Mouse (Mus musculus): ENCODE data around the gene Ass1. TPM values are rescaled to one million over a fixed set of nuclear protein-coding genes. Genes with fewer than 3 reads are reported as not detected.

The Ass1 gene
- polyA plus RNA-seq, 1 experiment = 212 TPM

DNA sequence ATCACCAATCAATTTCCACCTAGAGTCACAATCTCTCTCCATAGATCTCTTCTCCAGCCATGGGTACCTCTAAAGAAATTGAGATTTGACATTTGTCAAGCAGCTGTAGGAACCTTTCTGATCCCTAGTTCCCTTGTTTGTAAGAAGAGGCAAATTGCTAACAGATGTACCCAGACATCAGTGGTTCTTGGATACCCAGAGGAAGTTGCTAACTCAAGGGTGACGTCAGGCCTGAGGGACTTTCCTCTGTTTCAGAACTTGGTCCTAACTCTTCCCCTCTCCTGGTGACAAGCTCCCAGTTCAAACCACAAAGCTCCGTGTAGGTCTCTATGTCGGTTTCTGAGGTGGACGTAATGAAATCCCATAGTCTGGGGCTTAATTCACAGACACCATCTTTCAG, 24.0 kb upstream of the Ass1 start:
- H3K4me1 ChIP-seq (ENCODE audit: control insufficient read depth, insufficient read depth, low read length) = peaks cover 20% of the 10 kb centered on the region

DNA sequence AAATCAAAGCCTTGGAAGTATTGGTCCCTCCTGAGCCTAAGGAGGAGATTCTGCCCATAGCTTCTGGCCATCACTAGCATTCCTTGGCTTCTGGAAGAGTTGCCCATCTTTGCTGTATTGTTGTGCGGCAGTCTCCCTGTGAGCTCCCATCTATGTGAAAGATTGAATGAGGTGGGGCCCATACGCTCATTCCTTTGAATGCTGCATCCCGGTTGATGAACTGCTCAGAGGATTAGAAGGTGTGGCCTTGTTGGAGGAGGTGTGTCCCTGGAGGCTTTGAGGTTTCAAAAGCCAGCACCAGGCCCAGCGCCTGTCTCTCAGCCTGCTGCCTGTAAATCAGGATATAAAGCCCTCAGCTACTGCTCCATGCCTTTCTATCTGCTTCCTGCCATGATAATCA, 23.6 kb upstream of the Ass1 start:
- no peak overlapping the region for H3K4me3 ChIP-seq (ENCODE audit: insufficient read depth, low read length)
- H3K4me1 ChIP-seq (ENCODE audit: control insufficient read depth, insufficient read depth, low read length) = peaks cover 20% of the 10 kb centered on the region
- H3K27ac ChIP-seq (ENCODE audit: insufficient read depth, low read length) = peak overlapping the region; percentile 44
- TF ChIP-seq POLR2A (IDR thresholded peaks at IDR 0.05; ENCODE audit: low read depth, low read length) (no peak), CTCF (IDR thresholded peaks at IDR 0.05; ENCODE audit: borderline replicate concordance, insufficient read depth, low read length) (no peak)

More for the DNA sequence above, 24.0 kb upstream of the Ass1 start:
- TF ChIP-seq CTCF (IDR thresholded peaks at IDR 0.05; ENCODE audit: borderline replicate concordance, insufficient read depth, low read length) = no peak
- TF ChIP-seq POLR2A (IDR thresholded peaks at IDR 0.05; ENCODE audit: low read depth, low read length) = no peak
- peak overlapping the region; percentile 44 for H3K27ac ChIP-seq (ENCODE audit: insufficient read depth, low read length)
- no peak overlapping the region for H3K4me3 ChIP-seq (ENCODE audit: insufficient read depth, low read length)

DNA sequence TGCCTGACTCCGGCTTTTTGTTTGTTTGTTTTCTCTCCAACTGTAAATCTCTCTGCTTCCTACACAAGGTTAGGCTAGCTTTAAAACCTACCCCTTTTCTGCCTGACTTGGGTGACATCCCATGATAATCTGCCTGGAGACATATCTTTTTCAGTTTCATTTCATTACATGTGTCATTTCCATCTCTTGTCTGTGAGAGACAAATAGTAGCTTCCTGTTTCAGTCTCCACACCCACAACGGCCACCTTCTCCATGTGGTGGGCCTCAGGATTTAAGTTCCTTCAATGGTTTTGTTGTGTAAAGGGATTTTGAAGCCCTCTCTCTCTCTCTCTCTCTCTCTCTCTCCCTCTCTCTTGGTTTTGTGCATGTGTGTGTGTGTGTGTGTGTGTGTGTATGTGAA, 22.5 kb upstream of the Ass1 start:
- H3K4me3 ChIP-seq (ENCODE audit: insufficient read depth, low read length) = no peak overlapping the region
- no peak overlapping the region for H3K27ac ChIP-seq (ENCODE audit: insufficient read depth, low read length)
- peaks cover 18% of the 10 kb centered on the region for H3K4me1 ChIP-seq (ENCODE audit: control insufficient read depth, insufficient read depth, low read length)
- no peak for TF ChIP-seq CTCF (IDR thresholded peaks at IDR 0.05; ENCODE audit: borderline replicate concordance, insufficient read depth, low read length)
- no peak for TF ChIP-seq POLR2A (IDR thresholded peaks at IDR 0.05; ENCODE audit: low read depth, low read length)

GRCm38 (mm10) chr2:31448756-31449440, 21.1 kb upstream of the Ass1 start:
- H3K4me1 ChIP-seq (ENCODE audit: control insufficient read depth, insufficient read depth, low read length) = peaks cover 13% of the 10 kb centered on the region

DNA sequence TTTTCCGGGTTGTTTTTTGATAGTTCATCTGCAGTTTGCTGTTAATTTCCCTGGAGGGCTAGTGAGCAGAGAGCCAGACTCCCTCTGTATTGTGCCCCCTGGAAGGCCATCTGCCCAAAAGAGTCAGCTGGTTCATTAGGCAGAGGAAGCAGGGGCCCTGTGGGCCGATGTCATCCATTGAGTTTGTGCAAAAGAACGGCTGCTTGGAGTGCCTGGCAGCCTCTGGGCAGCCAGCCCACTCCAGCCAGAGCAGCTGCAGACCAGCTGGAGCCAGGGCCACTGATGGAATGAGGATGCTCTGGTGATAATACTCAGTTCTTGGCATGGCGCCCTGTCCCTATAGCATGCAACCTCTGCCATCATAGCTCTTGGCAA, 20.6 kb upstream of the Ass1 start:
- no peak overlapping the region for H3K27ac ChIP-seq (ENCODE audit: insufficient read depth, low read length)
- peaks cover 13% of the 10 kb centered on the region for H3K4me1 ChIP-seq (ENCODE audit: control insufficient read depth, insufficient read depth, low read length)
- TF ChIP-seq POLR2A (IDR thresholded peaks at IDR 0.05; ENCODE audit: low read depth, low read length) = no peak

More at GRCm38 (mm10) chr2:31448756-31449440, 21.1 kb upstream of the Ass1 start:
- Histone ChIP-seq H3K4me3 (ENCODE audit: insufficient read depth, low read length) (no peak overlapping the region), H3K27ac (ENCODE audit: insufficient read depth, low read length) (no peak overlapping the region)
- TF ChIP-seq POLR2A (IDR thresholded peaks at IDR 0.05; ENCODE audit: low read depth, low read length) = no peak
- no peak for TF ChIP-seq CTCF (IDR thresholded peaks at IDR 0.05; ENCODE audit: borderline replicate concordance, insufficient read depth, low read length)

DNA sequence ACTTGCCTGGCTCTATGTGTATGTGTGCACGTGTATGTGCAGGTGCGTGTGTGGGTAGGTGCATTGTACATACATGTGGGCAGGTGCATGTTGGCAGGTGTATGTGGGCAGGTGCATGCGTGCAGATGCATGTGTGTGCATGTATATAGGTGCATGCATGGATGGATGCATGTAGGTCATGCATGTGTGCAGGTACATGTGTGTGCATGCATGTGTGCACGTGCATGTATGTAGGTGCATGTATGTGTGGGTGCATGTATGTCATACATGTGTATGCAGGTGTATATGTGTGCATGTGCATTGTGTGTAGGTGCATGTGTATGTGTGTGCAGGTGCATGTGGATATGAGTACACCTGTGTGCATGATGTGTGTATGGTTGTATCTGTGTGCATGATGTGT, 20.1 kb upstream of the Ass1 start:
- no peak overlapping the region for H3K4me3 ChIP-seq (ENCODE audit: insufficient read depth, low read length)
- TF ChIP-seq POLR2A (IDR thresholded peaks at IDR 0.05; ENCODE audit: low read depth, low read length) (no peak), CTCF (IDR thresholded peaks at IDR 0.05; ENCODE audit: borderline replicate concordance, insufficient read depth, low read length) (no peak)
- peaks cover 13% of the 10 kb centered on the region for H3K4me1 ChIP-seq (ENCODE audit: control insufficient read depth, insufficient read depth, low read length)
- H3K27ac ChIP-seq (ENCODE audit: insufficient read depth, low read length) = no peak overlapping the region

More for the DNA sequence above, 20.6 kb upstream of the Ass1 start:
- H3K4me3 ChIP-seq (ENCODE audit: insufficient read depth, low read length) = no peak overlapping the region

- no peak overlapping the region for H3K4me3 ChIP-seq (ENCODE audit: insufficient read depth, low read length)
- H3K4me1 ChIP-seq (ENCODE audit: control insufficient read depth, insufficient read depth, low read length) = peaks cover 13% of the 10 kb centered on the region
Observed at GRCm38 (mm10) chr2:31450661-31451060, 19.3 kb upstream of the Ass1 start.

DNA sequence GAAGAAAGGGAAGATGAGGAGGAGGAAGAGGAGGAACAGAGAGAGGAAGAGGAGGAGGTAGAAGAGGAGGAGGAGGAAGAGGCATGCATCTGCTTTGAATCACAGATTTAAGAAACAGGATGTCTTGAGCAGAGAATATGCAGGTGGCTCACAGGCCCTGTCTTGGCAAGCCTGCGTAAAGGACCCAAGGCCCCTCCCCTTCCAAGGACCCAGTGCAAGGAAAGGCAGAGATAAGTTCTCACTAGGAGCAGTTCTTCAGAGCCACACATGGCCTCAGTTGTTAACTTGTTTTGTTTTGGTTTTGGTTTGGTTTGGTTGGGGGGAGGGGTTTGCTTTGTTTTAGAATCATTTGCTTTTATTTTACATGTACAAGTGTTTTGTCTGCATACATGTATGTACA, 18.5 kb upstream of the Ass1 start:
- TF ChIP-seq CTCF (IDR thresholded peaks at IDR 0.05; ENCODE audit: borderline replicate concordance, insufficient read depth, low read length) (no peak), POLR2A (IDR thresholded peaks at IDR 0.05; ENCODE audit: low read depth, low read length) (no peak)

More at GRCm38 (mm10) chr2:31450661-31451060, 19.3 kb upstream of the Ass1 start:
- TF ChIP-seq POLR2A (IDR thresholded peaks at IDR 0.05; ENCODE audit: low read depth, low read length) (no peak), CTCF (IDR thresholded peaks at IDR 0.05; ENCODE audit: borderline replicate concordance, insufficient read depth, low read length) (no peak)
- H3K27ac ChIP-seq (ENCODE audit: insufficient read depth, low read length) = no peak overlapping the region

GRCm38 (mm10) chr2:31453011-31453410, 17.0 kb upstream of the Ass1 start:
- peaks cover 8% of the 10 kb centered on the region for H3K4me1 ChIP-seq (ENCODE audit: control insufficient read depth, insufficient read depth, low read length)
- H3K4me3 ChIP-seq (ENCODE audit: insufficient read depth, low read length) = no peak overlapping the region
- TF ChIP-seq POLR2A (IDR thresholded peaks at IDR 0.05; ENCODE audit: low read depth, low read length) (no peak), CTCF (IDR thresholded peaks at IDR 0.05; ENCODE audit: borderline replicate concordance, insufficient read depth, low read length) (no peak)
- no peak overlapping the region for H3K27ac ChIP-seq (ENCODE audit: insufficient read depth, low read length)

More for the DNA sequence above, 18.5 kb upstream of the Ass1 start:
- Histone ChIP-seq H3K4me1 (ENCODE audit: control insufficient read depth, insufficient read depth, low read length) (peaks cover 8% of the 10 kb centered on the region), H3K27ac (ENCODE audit: insufficient read depth, low read length) (no peak overlapping the region), H3K4me3 (ENCODE audit: insufficient read depth, low read length) (no peak overlapping the region)

GRCm38 (mm10) chr2:31453559-31454177, 16.3 kb upstream of the Ass1 start:
- TF ChIP-seq POLR2A (IDR thresholded peaks at IDR 0.05; ENCODE audit: low read depth, low read length) = no peak; the same call in 1 of the 2 replicates
- TF ChIP-seq CTCF (IDR thresholded peaks at IDR 0.05; ENCODE audit: borderline replicate concordance, insufficient read depth, low read length) = no peak
- H3K27ac ChIP-seq (ENCODE audit: insufficient read depth, low read length) = peak overlapping the region; percentile 87
- H3K4me1 ChIP-seq (ENCODE audit: control insufficient read depth, insufficient read depth, low read length) = peaks cover 8% of the 10 kb centered on the region
- H3K4me3 ChIP-seq (ENCODE audit: insufficient read depth, low read length) = no peak overlapping the region
